Mouse (Mus musculus): ENCODE measurements at regions not wholly inside any gene's neighbourhood (a gene's known extent, or its start where the extent isn't known, plus 50 kb on each side); places are given as distances from the start of the nearest gene placed in this dataset.

DNA sequence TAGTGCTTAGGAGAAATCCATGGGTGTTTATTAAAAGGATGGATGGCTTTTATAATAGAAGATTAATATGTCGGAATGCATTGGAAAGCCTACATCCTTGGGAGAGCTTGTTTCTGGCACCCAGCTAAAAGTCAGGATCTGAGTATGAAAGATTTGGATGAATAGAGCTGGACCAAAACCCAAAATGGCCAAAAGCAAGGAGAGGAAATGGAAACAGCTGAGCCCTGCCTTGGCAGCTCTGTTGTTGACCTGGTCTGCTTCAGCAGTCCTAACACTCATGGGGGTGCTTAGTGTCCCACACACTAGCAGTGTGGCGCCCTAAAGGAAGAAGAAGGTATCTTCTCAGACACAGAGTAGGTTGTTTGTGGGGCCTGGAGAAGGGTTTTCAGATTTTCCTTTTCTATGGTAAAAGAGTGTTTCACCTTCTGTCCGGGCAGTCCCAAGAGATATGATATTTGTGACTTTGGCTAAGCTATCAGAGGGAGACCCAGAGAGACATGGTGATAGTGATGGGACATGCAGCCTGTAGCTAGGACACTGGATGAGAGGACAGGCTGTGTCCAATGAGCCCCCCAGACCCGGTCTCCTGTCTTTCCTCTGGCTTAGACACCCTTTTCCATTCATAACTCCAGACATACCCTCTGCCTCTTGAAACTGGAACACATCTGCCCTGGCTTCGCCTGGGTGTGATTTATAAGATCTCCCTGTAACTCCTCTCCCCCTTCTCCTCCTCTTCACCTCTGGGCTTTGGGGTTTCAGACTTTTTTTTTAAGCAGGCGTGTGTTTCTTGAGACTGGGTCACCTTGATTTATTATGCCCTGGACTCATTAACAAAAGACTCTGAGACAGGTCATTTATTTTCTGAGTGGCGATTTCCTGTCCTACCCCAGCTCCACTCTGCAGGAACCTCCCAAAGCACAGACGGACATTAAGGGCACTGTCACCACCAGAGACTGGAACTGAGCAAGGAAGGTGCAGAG lies 70.9 kb upstream of the Boc start:
- TF ChIP-seq CTCF (IDR thresholded peaks at IDR 0.05; ENCODE audit: borderline replicate concordance, extremely low read depth, insufficient read depth, insufficient read length) (no peak), POLR2A (IDR thresholded peaks at IDR 0.05; ENCODE audit: borderline replicate concordance, extremely low read depth, insufficient read depth, insufficient read length, poor library complexity, severe bottlenecking) (no peak)
- no peak for DNase-seq (ENCODE audit: low read depth)

DNA sequence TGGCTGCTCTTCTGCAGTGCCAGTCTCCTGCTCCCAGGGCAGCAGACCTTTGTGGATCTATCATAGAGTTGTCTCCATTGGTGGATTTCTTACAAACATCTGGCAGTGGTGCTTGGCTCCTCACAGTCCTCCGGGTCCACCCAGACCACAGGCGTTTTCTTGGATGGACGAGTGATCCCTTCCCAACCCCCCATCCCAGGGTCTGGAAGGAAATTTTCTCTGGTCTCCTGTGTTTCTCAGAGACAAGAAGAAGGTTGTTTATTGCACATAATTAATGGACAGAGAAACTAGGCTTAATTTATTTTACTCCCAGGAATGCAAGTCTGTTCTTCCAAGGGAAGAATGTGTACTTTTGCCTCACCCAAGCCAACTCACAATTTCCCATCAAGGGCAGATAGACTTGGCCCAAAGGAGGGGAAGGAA lies 67.2 kb upstream of the Boc start:
- no peak for DNase-seq (ENCODE audit: low read depth)
- TF ChIP-seq POLR2A (IDR thresholded peaks at IDR 0.05; ENCODE audit: borderline replicate concordance, extremely low read depth, insufficient read depth, insufficient read length, poor library complexity, severe bottlenecking) (no peak), CTCF (IDR thresholded peaks at IDR 0.05; ENCODE audit: borderline replicate concordance, extremely low read depth, insufficient read depth, insufficient read length) (no peak)

DNA sequence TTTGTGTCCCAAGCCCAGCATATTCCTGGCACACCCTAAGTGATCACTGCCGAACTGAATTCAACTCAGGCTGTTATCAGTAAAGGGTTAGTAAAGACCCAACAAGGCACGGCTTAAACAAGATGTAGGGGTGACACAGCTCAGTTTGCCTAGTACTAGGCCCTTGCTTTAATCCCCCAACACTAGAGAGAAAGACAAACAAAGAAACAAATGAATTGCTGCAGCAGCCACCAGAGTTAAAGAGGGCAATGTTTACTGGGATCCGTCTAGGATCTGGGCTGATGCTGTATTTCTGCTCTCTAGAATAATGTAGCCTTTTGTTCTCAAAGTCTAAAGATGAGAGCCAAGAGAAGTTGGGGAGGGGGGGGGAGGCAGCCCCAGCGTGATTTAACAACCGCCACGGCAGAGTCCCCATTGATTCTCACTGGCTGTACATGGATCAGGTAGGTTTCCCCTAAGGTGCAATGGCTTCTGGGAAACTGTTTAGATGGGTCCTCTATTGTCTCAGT lies 66.5 kb upstream of the Boc start:
- DNase-seq (ENCODE audit: low read depth), result peak; percentile 68

DNA sequence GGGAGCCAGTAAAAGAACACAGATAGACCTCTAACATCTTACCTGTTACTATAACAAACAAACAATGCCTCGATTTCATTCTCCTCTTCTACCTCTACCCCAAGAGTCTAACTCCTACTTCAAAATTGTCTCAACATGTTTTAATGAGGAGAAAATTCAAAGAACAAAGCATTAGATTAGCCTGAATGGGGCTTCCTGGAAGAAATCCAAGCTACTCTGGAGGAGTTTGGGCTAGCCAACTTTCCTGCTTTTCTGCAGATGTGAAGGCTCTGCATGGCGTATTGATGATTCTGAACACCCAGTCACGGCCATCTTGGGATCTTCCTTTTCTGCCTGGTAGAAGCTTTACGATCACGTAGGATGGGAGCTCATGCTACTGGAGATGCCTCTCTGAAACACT lies 62.9 kb upstream of the Boc start:
- TF ChIP-seq CTCF (IDR thresholded peaks at IDR 0.05; ENCODE audit: borderline replicate concordance, extremely low read depth, insufficient read depth, insufficient read length), result no peak
- TF ChIP-seq POLR2A (IDR thresholded peaks at IDR 0.05; ENCODE audit: borderline replicate concordance, extremely low read depth, insufficient read depth, insufficient read length, poor library complexity, severe bottlenecking), result no peak
- DNase-seq (ENCODE audit: low read depth), result peak; percentile 56

More for the DNA sequence above, 66.5 kb upstream of the Boc start:
- TF ChIP-seq CTCF (IDR thresholded peaks at IDR 0.05; ENCODE audit: borderline replicate concordance, extremely low read depth, insufficient read depth, insufficient read length) (no peak), POLR2A (IDR thresholded peaks at IDR 0.05; ENCODE audit: borderline replicate concordance, extremely low read depth, insufficient read depth, insufficient read length, poor library complexity, severe bottlenecking) (no peak)

DNA sequence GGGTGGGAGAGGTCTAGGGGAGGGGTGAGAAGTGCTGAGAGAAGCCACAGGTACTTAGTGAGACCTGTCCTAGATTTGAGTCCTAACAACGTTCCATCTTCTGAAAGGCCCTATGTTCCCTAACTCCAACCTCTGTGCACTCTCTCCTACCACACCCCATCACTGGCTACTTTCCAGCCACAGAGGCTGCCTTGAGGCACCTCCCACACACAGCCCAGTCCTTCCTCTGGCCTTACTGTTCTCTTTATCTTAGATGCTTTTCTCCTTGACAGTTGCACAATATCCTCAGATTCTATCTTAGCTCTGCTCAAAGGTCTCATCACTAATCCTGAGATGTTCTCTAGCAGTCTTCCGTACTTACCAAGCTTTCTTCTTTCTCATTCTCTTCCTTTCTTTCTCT lies 61.8 kb upstream of the Boc start:
- DNase-seq (ENCODE audit: low read depth), result no peak
- TF ChIP-seq CTCF (IDR thresholded peaks at IDR 0.05; ENCODE audit: borderline replicate concordance, extremely low read depth, insufficient read depth, insufficient read length) (no peak), POLR2A (IDR thresholded peaks at IDR 0.05; ENCODE audit: borderline replicate concordance, extremely low read depth, insufficient read depth, insufficient read length, poor library complexity, severe bottlenecking) (no peak)

DNA sequence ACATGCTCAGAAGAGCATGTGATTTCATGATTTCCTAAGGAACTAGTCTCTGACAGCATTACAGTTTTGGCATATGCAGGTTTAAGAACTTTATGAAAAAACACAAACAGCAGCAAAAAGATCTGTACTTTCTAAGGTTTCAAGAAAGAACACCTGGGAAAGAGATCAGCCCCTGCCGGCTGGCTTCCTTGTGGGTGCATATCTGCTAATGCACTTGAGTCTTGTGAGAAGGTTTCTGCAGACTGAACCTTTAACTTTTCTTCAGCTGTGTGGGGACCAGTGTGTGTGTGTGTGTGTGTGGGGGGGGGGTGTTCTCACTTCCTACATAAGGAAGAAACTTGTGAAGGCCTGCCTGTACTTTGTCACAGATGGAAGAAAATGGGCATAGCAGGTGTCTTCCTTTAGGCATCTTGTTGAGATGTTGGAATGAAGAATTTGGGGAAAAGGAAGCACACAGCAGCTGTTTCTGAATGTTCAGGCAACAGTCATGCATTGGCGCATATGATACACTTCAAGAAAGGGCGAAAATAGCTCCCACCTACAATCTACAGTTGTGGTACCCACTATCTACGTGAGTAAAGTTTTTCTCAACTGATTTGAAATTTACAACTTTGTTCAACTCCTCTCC lies 60.9 kb upstream of the Boc start:
- DNase-seq (ENCODE audit: low read depth), result no peak
- TF ChIP-seq CTCF (IDR thresholded peaks at IDR 0.05; ENCODE audit: borderline replicate concordance, extremely low read depth, insufficient read depth, insufficient read length) (no peak), POLR2A (IDR thresholded peaks at IDR 0.05; ENCODE audit: borderline replicate concordance, extremely low read depth, insufficient read depth, insufficient read length, poor library complexity, severe bottlenecking) (no peak)

DNA sequence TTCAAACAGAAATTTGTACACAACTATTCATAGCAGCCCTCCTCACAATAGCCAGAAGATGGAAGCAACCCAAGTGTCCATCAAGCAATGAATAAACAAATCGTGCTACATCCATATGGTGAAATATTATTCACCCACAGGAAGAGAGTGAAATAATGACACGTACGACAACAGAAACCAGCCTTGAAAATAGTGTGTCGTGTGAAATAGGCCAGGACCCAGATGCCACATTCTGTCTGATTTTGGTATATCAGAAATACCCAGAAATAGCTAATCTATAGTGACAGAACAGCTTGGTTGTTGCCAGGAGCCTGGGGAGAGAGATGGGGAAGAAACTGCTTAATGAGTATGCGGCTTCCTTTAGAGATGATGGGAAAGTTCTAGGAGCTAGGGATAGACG lies 58.3 kb upstream of the Boc start:
- DNase-seq (ENCODE audit: low read depth), result peak; percentile 77
- TF ChIP-seq POLR2A (IDR thresholded peaks at IDR 0.05; ENCODE audit: borderline replicate concordance, extremely low read depth, insufficient read depth, insufficient read length, poor library complexity, severe bottlenecking) (no peak), CTCF (IDR thresholded peaks at IDR 0.05; ENCODE audit: borderline replicate concordance, extremely low read depth, insufficient read depth, insufficient read length) (no peak)

DNA sequence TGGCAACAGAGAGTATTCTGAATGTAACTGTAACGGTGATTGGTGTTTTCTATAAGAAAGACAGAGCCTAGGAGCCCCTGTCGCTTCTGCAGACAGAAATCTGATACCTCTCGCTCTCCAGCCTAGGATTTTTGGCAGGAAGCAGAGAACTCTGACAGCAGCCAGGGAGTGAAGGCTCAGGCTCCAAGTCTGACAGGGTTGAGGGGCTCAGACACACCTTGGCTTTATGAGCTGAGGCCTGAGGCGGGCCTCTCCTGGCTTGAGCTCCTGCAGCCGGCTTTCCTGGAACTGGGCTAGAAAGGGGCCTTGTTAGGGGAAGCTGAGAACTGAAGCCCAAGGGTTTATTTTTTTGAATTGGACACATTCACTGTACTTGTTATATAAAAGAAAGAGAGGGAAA lies 57.7 kb upstream of the Boc start:
- no peak for TF ChIP-seq CTCF (IDR thresholded peaks at IDR 0.05; ENCODE audit: borderline replicate concordance, extremely low read depth, insufficient read depth, insufficient read length)
- TF ChIP-seq POLR2A (IDR thresholded peaks at IDR 0.05; ENCODE audit: borderline replicate concordance, extremely low read depth, insufficient read depth, insufficient read length, poor library complexity, severe bottlenecking), result no peak
- DNase-seq (ENCODE audit: low read depth), result peak; percentile 90

DNA sequence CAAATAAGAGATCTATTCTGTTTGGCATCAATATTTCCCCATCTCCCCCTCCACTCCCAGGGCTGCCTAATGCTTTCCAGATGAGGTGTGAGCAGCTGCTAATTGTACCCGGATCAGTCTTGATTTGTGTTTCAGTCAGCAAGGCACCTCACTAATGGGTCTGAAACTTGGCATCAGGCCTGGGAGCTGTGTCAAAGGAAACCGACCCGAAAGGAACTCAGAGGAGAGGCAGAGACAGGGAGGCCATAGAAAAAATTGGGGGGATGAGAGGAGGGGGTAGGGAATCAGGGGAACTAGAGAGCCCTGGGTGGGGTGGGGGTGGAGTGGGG lies 57.1 kb upstream of the Boc start:
- DNase-seq (ENCODE audit: low read depth), result peak; percentile 95
- TF ChIP-seq CTCF (IDR thresholded peaks at IDR 0.05; ENCODE audit: borderline replicate concordance, extremely low read depth, insufficient read depth, insufficient read length) (no peak), POLR2A (IDR thresholded peaks at IDR 0.05; ENCODE audit: borderline replicate concordance, extremely low read depth, insufficient read depth, insufficient read length, poor library complexity, severe bottlenecking) (no peak)

DNA sequence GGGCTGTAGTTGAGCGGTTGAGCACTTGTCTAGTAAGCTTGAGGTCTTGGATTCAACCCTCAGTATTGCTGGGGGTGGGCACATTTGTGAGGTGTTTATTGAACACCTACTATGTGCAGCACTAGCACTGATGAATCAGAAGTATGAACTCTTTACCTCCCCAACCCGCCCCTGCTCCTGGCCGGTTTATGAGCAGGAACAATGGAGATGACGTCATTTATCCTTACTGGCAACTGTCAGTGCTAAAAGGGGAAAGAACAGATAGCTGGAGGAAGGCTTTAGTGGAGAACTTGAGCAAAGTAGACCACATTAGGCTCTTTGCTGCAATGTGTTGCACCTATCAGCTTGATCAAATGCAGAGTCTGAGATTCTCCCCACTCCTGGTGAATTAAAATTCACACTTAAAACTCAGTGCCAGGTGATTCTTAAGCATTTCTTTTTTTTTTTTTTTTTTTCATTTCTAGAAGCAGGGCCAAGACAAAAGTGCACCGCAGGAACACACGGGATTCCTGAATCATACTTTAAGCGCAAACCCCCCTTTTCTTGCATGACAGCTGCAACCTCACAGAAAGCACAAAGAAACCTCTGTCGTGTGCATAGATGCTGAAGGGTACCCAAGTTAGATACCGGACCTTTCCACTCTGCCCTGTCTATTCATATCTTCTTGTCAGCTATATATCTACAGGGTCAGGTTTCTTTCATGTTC lies 56.6 kb upstream of the Boc start:
- peak; percentile 43 for DNase-seq (ENCODE audit: low read depth)
- TF ChIP-seq CTCF (IDR thresholded peaks at IDR 0.05; ENCODE audit: borderline replicate concordance, extremely low read depth, insufficient read depth, insufficient read length) (no peak), POLR2A (IDR thresholded peaks at IDR 0.05; ENCODE audit: borderline replicate concordance, extremely low read depth, insufficient read depth, insufficient read length, poor library complexity, severe bottlenecking) (no peak)

DNA sequence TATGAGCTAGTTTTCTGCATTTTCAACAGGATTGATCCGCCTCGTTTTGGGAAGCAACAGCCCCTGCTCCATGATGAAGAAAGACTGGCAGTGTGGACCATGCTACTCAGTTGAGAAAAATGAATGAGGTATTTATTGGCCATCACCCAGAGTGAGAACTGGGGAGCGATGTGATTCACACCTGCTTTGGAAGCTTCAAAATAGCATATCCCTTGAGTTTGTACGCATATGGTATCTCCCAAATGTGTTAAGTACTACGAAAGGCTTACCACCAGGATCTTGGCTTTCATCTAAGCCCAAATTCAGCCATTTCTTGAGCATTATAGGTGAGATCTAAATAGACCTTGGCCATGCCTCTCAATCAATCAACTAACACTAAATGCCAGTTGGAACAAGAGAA lies 55.5 kb upstream of the Boc start:
- peak; percentile 48 for DNase-seq (ENCODE audit: low read depth)

More for the DNA sequence above, 55.5 kb upstream of the Boc start:
- TF ChIP-seq CTCF (IDR thresholded peaks at IDR 0.05; ENCODE audit: borderline replicate concordance, extremely low read depth, insufficient read depth, insufficient read length) (no peak), POLR2A (IDR thresholded peaks at IDR 0.05; ENCODE audit: borderline replicate concordance, extremely low read depth, insufficient read depth, insufficient read length, poor library complexity, severe bottlenecking) (no peak)
